Mouse (Mus musculus): ENCODE data around the gene Asprv1.

Asprv1 gene

DNA sequence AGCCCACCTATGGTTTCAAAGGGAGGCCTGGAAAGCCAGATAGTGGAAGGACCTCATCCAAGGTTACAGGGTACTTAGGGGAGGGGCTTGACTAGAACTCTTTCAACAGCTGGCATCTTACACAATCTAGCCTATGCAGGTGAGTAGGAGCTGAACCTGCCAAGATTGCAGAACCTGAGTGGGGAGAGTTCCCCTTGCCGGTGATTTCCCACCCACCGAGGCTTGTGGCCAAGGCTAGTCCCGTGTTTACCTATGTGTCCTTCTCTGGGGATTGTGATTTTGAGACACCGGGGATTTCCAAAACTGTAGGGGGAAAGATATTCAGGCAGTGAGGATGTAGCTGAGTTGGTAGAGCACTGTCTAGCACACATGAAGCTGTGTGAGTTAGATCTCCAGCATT, 12.7 kb upstream of the Asprv1 start:
- DNase-seq (ENCODE audit: inconsistent ontology term) = no peak

DNA sequence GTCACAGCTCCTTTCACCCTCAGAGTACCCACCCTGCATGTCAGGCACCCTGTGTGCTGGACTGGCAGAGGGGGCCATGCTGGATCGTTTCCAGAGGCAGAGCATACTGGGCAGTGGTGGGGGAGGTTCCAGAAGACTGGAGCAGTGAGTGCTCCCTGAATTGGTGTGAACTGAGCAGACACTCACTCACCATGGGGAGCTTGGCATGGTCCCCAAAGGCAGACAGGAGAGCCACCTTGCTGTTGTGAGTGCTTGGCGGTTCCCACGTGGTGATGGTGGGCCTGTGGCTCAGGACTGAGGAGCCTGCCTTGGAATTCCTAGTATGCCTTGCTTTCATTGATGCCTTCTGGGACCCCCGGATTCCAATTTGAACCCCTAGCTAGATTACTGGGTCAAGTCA, 4.8 kb upstream of the Asprv1 start:
- DNase-seq (ENCODE audit: inconsistent ontology term) = no peak

DNA sequence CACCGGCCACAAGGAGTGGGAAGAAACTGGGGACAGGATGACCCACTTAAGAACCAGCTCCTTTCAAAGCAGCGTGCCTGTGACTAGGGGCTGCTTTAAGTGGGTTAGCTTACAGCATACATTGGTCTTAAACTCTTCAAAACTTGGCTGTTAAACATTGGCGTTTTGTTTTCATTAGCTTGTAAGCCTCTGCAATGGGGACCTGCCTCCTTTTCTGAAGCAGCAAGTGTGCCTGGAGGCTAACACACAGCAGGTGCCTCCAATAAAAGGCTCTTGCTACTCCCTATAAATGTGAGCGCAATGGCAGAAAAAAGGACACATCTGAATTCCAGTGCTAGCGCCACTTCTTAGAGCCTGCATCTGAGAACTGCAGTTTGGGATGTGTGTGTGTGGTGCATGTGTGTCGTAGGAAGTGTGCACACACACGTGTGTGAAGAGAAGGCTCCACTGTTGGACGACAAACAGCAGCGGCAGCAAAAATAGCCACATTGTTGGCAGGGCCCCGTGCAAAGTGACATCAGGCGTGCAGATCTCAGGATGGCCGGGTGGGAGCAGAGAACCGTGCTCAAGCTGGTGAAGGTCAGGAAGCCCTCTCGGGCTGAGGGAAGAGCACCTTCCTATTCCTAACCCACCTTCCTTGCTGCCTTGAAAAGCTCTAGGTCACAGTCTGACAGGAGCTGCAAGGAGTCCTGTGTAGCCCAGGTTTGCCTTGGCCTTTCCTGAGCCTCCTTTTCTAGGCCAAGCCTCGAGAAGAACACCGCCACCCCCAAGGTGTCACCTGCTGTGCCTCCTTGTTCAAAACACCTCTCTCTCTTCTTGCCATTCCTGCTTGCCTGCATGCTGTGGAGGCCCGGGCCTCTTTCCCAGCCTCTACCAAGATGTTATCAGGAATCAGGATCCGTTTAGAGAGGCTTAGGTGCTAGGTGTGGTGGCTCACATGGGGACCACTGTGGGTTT, 3.6 kb upstream of the Asprv1 start:
- no peak for DNase-seq (ENCODE audit: inconsistent ontology term)

DNA sequence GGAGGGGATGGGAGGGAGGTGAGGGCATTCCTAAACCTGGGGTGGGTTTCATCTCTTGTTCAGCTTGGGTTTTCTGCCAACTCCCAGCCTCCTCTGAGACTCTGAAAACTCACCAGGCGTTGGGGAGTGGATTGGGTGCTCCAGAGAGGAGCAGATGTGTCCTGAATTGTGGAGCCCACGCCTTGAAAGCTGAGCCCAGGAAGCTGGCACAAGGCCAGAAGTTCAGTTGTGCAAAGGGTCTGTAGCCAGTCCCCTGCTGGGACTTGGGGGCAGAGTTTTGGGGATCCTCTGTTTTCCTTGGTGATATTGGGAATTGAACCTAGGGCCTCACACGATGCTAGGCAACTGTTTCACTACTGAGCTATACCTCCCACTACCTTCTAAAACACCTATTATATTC, 2.2 kb downstream of the Asprv1 start:
- no peak for DNase-seq (ENCODE audit: inconsistent ontology term)

DNA sequence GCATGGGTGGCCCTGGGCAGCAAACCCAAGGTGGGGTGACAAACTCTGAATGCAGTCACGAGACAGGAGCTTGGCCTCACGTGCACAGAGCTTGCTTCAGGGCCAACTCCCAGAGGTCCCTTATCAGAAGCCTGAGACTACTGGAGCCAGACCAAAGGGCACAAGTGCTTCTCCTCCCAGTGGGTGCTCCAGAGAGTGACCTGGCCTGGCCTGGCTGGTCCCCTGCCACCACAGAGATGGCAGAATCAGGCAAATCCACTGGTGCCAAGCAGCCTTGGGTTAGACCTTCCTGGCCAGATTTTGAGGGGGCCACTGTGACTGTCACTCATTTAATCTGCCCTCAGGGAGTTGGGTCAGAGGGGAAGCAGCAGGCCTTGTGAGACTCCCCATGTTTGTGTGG, 8.5 kb downstream of the Asprv1 start:
- no peak for DNase-seq (ENCODE audit: inconsistent ontology term)

DNA sequence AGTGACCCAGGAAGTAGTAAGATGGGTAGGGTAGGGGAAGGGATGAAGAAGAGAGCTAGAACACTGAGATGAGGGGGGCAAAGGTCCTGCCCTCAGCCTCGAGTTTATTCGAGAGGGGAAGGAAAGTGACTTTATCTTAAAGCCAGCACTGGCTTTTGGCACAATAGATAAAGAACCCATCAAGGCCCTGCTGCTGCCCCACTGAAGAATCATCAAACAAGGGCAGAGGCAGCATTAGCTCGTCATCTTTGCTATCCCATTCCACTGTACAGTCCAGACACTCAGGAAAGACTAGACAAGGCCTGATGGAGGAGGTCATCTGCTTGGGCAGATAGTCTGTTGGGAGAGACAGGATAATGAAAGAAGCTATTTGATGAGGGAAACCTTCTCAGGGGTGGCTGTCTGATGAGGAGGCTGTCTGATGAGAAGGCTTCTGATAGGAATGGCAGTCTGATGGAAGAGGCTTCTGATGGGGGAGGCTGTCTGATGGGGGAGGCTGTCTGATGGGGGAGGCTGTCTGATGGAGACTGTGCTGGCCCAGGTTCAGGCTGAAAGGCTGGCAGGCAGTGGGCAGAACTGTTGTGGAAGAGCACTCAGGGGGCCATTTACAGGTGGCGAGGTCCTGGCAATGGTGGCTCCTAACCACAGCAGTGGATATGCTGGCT, 9.3 kb downstream of the Asprv1 start:
- no peak for DNase-seq (ENCODE audit: inconsistent ontology term)

DNA sequence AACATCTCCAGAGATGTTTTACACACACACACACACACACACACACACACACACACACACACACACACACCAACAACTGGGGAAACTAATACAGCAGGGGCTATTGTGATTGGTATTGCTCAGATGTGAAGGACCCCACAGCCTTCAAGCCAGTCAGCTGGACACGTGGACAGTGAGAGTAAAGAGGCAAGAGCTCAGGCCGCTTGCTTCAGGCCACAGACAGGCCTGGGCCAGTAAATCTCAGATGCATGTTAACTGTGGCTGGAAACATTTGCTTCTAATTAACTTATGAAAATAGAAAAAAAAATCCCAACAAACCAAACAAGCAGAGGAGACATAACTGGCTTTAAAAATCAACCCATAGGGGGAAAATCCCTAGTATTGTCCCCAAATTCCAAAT, 9.9 kb downstream of the Asprv1 start:
- no peak for DNase-seq (ENCODE audit: inconsistent ontology term)

DNA sequence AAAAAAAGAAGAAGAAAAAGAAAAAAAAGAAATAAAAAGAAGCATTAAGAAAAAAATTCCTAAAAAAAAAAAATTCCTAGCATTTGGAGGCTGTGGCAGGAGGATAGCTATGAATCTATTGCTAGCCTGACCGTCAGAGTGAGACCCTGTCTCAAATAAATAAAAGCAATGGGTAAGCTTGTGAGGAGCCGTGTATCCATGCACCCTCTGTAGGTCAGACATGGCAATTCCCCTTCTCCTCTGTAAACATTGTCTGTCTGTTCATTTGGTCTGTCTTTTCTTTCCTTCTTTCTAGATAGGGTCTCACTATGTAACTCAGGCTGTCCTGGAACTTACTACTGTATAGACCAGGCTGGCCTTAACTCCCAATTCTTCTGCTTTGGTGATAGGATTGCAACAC, 10.5 kb downstream of the Asprv1 start:
- DNase-seq (ENCODE audit: inconsistent ontology term) = no peak

DNA sequence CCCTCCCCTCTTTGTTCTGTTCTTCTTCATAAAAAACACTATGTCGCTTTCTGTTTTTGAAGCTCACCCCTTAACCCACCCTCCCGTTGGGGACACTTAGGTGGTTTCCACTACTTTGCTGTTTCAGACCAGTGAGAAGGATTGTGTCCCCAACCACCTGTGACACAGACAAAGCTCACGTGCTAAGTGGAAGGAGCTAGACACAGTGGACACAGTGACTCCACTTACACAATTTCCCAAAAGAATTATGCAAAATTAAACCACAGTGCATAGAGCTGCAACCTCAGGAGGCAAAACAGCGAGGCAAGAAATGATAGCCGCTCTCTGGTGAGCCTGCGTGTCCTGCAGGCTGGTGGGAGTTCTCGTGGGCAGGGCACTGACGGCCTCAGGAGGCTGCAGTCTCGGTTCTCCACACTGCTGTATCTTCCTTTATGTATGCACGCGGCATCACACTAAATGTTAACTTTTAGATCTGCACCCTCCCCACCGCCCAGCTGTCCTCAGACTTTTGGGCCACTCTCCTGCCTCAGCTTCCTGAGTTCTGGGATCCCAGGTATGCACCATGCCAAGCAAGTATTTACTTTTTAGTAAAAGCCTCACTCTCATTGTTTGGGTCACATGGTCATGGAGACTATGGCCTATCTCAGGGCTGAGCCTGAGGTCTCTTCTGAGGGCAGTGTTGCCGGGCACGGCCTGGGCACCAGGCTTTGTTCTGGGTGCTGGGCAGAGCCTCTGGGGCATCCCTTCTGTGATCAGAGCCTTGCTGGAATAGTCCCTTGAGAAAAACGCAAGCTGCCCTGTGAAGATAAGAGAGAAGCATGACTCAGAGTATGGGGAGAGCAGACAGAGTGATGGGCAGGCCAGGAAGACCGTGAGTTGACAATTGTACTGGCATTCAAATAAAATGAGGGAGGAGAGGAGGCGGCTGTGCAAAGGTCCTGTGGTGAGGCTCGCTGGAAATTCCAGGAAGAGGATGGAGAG, 11.5 kb downstream of the Asprv1 start:
- no peak for DNase-seq (ENCODE audit: inconsistent ontology term)

DNA sequence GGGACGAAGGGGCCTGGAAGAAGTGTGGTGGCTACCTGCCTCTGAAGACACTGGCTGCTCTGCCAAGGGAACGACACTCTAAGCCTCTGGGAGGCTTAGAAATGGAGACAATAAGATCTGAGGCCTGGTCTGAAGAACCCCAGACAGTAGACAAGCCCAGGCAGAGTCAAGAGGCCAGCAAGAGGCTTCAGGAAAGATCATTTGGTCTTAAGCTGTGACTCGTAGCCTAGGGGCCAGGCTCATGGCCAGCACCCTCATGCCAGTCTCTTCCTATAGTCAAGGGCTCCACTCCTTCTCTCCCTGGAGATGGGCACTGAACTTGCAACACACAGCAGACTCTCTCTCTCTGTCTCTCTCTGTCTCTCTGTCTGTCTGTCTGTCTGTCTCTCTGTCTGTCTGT, 12.2 kb downstream of the Asprv1 start:
- no peak for DNase-seq (ENCODE audit: inconsistent ontology term)

DNA sequence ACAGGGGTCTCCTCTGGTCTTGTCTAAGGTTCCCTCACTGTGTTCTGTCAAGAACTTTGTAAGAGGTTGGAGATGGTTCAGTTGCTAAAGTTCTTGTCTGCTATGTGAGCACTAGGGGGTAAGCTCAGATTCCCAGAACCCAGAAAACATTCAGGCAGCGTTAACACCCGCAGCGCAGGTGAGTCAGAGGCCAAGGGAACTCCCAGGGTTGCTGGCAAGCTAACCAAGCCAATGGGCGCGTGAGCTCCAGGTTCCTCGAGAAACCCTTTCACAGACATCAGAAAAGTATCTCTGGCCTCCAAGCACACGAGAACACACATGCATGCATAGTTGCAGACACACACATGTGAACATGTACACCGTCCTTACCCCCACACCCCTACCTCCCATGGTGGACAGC, 12.8 kb downstream of the Asprv1 start:
- no peak for DNase-seq (ENCODE audit: inconsistent ontology term)

DNA sequence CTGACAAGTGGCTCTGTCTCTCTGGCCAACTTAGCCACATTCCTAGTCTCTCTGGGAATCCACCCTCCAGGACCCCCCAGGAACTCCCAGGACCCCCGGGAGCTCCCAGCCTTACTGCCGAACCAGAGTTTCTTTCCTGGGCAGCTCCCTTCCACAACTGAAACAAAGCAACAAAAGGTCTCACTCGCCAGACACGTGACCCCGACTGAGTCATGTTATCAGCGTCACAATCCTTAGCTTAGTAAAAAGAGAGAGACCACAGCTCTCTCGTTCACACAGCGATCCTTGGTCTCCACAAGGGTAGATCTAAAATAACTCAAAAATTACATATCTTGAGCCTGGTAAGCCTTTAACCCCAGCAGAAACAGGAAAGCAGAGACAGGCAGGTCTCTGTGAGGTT, 13.8 kb downstream of the Asprv1 start:
- no peak for DNase-seq (ENCODE audit: inconsistent ontology term)

DNA sequence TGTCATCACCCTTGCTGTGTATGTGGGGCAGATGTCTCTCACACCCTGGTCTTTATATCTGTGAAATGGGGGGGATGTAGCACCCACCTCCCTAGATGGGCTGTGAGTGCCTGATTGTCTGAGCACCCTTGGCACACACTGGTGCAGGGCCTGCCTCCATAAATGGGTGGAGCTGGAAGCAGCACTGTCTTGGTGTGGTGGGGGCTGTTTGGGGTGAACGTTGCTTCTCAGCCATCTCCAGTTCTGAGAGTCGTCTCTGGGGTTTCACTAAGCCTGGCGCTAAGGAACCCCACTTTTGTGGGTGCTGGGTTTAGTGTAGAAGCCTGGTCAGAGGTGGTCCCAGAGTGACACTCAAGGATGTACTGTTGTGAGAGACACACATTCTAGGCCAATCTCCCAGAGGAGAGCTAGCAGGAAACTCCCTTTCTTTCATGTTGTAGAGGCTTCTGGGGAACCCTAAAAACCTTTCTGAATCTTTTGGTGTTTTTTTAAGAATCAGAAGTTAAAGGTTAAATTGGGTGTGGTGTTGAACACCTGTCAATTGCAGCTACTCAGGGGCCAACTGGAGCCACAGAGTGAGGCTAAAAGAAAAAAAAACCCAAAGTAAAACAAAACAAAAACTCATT, 16.9 kb downstream of the Asprv1 start:
- DNase-seq (ENCODE audit: inconsistent ontology term) = no peak

DNA sequence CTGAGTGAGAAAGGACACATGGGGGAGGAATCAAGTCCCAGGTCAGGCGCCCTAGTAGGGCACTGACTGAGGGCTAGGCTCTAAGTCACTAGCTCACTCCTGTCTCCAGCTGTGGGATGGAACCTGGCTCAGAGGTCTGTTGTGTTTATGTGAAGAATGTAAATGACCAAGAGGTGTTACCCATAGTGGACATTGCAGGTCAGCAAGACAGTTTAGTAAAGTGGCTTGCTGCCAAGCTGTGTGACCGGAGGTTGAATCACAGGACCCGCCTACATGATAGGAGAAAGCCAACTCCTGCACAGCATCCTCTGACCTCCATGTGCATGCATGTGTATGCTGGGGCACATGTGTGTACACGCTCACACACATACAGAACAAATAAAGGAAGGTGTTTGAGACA, 17.6 kb downstream of the Asprv1 start:
- no peak for DNase-seq (ENCODE audit: inconsistent ontology term)

DNA sequence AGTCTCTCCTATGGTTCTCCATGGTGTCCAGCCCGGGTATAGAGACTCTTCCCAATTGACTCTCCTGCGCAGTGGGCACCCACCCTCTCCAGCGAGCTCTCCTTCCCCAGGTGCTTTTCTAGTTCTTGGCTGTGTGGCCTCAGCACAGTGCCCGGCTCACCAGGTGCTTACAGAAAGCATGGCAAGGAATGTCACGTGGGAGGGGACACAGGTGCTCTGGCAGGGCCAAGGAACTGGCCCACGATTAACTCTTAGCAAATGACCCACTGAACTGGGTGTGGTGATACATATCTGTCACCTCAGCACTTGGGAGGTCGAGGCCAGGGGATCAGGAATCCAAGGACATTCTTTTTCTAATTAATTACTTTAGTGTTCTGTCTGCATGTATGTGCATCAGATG, 18.2 kb downstream of the Asprv1 start:
- no peak for DNase-seq (ENCODE audit: inconsistent ontology term)

DNA sequence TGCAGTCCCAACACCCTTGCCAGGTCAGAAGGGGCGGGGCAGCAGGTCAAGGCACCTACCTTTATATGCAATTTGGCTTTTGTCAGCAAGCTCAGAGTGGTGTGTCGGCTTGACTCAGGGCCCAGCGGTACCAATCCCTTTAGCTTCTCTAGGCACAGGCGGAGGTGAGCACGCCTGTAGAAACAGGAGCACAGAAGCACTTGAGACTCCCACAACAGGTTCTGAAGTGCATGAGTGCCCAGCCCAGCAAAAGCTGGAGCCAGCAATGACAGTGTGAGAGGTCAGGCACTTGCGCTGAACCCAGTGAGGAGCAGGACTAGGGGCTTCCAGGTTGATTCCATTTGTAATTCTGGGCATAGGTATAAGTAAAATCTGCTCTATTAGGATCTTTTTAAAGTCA, 25.1 kb downstream of the Asprv1 start:
- no peak for DNase-seq (ENCODE audit: inconsistent ontology term)

DNA sequence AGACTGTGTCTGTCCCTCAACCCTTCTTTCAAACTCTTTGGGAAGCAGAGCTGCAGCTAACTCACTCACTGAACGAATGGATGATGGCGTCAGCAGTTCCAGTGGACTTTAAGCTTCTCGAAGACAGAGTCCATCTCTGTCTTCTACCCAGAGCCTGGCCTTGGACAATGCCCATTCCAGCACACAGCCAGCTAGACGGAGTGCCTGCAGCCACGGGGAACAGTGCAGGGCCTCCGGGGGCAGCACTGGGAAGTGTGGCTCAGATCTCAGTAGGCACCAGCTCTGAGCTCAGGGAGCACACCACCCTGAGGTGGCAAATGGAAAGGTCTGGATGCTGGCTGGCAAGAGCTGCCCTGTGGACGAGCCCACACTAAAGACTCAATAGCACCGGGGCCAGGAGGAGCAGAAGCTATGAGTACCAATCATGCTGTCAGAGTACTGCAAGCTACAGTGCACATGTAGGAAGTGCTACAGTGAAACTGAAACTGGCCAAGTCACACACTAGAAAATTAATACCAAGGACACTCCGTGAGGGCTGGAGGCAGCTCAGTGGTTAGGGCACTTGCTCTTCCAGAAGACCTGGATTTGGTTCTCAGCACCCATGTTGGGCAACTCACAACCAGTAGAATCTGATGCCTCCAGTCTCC, 26.4 kb downstream of the Asprv1 start:
- DNase-seq (ENCODE audit: inconsistent ontology term) = no peak

DNA sequence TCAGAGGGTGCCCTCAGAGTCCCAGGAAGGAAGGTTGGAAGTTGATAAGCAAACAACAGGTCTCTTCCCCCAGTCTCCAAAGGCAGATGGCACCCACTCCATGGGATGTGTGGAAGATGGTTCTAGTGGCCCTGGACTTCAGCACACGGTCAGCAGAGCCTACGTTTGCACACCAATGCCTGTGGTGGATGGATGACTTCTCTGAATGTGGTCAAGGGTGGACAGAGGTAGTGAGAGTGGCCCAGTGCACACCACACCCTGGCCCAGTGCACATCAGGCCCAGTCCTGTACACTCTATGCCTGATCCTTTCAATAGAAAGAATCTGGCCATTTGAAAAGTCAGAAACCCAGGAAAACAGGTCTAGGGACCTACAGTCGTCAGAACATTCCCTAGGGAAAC, 30.5 kb downstream of the Asprv1 start:
- no peak for DNase-seq (ENCODE audit: inconsistent ontology term)

DNA sequence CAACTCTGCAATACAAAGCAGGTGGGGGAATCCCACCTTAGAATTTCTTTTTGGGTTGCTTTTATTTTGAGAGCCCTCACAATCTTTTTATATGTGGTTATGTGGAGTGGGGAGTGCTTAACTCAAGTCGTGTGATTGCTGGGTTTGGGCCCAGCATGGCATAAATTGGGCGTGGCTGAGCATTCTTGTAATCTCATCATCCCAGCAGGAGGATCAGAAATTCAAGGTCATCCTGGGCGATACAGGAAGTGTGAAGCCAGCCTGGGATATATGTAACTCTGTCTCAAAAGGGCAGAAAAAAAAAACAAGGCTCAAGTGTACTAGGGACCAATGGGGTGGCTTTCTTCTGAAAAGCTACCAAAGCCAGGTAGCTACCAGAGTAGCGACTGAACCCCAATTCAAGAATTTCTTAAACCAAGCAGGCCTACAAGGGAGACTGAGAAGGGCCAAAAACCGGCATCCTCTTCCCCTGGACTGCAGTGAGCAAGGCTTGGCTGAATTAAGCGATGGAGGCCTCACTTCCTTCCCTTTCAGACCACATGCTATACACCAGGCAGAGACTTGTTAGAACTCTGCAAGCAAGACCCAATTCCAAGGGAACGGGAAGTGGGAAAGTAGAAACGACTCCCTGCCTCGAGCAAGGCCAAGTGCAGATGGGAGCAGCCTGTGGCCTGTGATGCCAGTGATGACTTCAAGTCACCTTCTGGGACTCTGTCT, 32.4 kb downstream of the Asprv1 start:
- no peak for DNase-seq (ENCODE audit: inconsistent ontology term)

DNA sequence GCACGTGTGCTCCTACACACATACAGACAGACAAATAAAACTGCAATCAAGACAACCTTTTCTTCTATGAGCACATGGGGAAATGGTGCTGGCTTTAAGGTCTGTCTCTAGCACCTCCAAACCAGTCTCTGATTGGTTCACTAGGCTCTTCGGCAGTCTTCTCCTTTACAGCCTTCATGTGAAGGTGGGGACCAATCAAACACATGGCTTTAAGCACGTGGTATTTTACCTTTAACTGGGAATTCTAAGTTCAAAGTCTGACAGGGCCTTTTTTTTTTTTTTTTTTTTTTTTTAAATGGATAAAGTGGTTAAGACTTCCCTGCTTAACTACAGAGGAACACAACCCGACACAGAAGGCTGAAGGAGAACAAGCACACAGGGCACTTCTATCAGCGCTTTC, 37.1 kb downstream of the Asprv1 start:
- no peak for DNase-seq (ENCODE audit: inconsistent ontology term)

Data from Muller cell, postnatal 12 days (primary cell).